Mouse (Mus musculus) embryo, embryonic 10.5 days (tissue): Measurements from ENCODE around the gene Fbxo34.
"Not testable (repeated sequence)": the region's sequence is repeated elsewhere in the genome, so short reads cannot be mapped to it uniquely, and the experiment has no call there.

Source experiments
- DNase-seq: peaks from one replicate; pipeline ENCODE4 v3.0.0-alpha.2; 2015; ENCODE audit warnings: low spot score

The Fbxo34 gene

GRCm38 (mm10) chr14:47516755-47517154, 66.5 kb downstream of the Fbxo34 start:
- DNase-seq, result no peak

DNA sequence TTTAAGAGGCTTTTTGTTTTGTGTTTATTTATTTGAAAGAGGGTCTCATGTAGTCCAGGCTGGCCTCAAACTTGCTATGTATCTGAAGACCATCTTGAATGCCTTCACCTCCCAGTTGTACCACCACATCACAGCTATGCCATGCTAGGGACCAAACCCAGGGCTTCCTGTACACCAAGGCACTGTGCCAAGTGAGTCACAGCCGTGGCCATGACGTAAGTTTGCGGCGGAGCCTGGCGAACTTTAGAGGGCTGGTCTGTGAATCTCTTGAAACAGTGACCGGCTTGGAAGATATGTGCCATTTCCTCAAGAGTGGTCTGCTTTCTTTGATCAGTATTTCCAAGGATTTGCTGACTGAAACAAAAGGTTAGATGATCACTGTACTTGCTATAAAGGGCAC, 68.4 kb downstream of the Fbxo34 start:
- no peak for DNase-seq

GRCm38 (mm10) chr14:47520751-47521449, 70.7 kb downstream of the Fbxo34 start:
- no peak for DNase-seq

DNA sequence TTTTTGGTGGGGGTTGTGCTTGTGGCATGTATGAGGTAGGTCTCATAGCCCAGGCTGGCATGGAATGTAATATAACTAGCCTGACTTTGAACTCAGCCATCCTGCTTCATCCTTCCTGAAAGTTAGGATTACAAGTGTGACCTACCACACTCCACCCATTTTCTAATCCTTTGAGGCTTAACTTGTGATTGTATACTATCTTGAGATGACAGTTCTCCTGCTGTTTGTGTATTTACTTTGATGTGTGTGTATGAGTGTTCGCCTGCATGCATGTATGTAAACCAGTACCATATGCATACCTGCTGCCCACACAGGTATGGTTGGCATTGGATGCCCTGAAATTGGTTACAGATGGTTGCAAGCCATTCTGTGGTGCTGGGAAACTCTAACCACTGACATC, 71.4 kb downstream of the Fbxo34 start:
- DNase-seq, result no peak

- DNase-seq, result no peak
Measured at GRCm38 (mm10) chr14:47522301-47522700, 72.1 kb downstream of the Fbxo34 start.

DNA sequence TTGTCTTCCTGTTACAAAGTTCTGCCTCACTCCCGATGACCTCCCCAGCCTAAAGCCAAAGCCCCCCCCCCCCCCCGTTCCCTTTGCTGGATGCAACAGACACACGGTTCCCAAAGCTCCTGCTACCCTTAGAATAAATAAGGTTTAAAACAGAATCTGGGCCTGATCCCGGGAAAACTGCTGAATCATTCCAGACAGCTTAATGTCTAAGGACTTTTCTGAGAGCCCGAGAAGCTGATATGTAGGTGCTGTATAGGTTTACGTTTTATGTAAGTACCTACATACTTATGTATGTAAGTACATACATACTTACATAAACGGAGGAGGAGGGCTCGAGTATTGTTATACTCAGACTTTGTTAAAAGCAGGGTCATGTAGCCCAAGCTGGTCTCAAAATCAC, 75.2 kb downstream of the Fbxo34 start:
- no peak for DNase-seq

DNA sequence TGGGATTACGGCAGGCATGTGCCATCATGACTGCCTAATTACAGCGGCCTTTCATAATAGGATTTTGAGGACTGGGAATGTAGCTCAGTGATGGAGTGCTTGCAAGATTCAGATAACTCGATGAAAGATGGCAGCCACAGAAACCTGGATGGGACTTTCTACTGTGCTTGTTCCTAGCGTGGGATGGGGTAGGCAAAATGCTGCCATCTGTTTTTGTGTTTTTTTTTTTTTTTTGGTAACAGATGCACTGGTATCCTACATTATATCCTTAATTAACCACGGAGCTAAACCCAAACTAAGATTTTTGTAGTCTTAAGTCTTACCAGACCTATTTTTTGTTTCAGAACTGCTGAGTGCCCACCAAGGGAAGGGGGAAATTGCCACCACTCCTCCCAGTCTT, 75.6 kb downstream of the Fbxo34 start:
- no peak for DNase-seq

DNA sequence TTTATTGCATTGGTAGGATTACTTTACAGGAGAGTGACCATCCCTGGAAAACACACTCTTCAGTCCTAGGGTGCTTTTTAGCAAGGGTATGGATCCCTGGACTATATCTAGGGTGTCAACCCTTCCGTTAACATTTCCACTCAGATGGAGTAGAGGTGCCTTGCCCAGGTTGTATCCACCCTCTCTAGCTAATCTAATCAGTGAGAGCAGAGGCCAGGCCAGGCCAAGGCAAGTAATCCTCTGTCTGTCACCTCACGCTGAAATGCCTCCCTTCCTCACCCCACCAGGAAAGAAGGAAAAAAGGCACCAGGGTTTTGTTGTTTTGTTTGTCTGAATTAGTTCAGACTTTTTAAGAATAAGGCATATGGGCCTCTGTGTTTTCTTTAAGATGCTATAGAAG, 77.6 kb downstream of the Fbxo34 start:
- no peak for DNase-seq

DNA sequence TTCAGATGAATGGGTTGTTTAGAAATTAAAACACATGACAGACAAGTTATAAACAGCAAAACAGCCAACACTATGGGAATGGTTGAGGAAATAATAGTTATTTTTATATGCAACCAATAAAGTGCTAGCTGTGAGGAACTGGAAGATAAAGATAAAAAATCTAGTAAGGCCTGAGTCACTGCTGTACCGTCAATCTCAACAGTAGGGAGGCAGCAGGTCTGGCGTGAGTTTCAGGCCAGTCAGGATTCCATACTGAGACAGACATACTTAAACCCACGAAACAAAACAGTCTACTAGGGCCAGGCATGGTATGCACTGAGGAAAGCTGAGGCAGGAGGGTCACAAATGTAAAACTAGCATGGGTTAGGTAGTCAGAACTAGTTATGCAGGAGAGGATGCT, 78.1 kb downstream of the Fbxo34 start:
- DNase-seq, result no peak

GRCm38 (mm10) chr14:47529019-47529418, 78.8 kb downstream of the Fbxo34 start:
- peak; percentile 85 for DNase-seq

- not testable (repeated sequence) for DNase-seq
Measured at GRCm38 (mm10) chr14:47529592-47529991, 79.4 kb downstream of the Fbxo34 start.

DNA sequence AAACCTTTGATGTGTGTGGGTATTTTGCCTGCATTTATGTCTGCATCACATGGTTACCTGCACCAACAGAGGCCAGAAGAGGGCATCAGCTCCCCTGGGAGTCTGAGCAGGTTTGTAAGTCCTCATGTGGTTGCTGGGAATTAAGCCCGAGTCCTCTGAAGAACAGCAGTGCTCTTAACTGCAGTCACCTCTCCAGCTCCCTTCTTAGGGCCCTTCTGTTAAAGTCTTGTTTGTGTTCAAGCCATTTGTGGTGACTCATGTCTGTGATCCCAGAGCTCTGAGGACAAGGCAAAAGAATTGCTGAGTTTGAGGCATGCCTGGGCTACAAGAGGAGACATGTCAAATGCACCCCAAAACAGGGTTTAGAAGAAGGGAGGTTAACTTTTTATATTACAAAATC, 82.3 kb downstream of the Fbxo34 start:
- DNase-seq, result no peak

- DNase-seq, result peak; percentile 83
Measured at GRCm38 (mm10) chr14:47533365-47534175, 83.3 kb downstream of the Fbxo34 start.

DNA sequence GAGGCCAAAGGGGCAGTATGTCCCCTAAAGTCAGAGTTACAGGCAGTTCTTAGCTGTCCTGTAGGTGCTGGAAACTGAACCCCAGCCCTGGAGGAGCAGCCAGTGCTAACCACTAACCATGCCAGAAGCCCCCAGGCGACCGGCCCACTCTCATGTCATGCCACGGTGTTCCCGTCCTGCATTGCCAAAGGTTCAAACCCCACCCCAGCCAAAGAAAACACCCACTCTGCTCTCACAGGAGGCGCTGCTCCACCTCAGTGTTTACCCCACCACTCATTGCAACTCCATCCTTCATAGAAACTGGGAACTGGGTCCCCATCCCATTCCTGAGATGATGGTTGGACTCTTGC, 83.9 kb downstream of the Fbxo34 start:
- DNase-seq, result no peak

DNA sequence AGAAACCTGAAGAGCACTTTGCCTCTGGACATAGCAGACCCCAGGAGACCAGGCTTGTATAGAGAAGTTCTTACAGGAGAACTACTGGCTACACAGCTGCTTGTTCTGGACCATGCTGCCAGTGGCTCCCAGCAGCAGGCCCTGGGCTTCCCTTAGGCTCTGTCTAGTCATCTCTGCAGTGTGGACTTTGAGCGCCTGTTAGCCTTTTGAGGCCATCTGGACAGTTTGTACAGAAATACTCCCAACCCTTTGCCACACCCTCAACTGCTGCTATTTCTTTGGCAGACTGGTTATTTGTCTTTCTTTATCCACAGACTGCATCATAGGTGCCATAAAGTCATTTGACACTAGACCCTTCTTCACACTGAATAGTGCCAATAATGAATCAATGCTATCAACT, 84.9 kb downstream of the Fbxo34 start:
- no peak for DNase-seq

GRCm38 (mm10) chr14:47541325-47541948, 91.2 kb downstream of the Fbxo34 start:
- no peak for DNase-seq

DNA sequence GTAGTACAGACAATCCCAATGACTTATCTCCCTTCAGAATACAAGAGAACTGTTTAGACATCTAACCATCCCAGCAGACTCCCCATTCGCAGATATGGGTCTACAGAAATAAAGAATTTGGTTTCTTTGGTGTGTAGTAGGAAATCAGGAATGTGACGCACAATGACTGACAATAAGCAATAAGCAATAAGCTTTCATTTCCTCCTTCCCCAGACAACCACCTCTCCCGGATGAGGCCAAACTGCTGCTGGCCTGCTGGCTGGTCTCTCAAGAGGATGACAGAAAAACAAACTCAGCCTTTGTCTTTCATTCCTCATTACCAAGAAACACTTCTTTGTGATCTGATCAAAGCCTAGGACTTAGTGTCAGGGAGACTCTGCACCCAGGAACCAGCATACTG, 92.1 kb downstream of the Fbxo34 start:
- no peak for DNase-seq

DNA sequence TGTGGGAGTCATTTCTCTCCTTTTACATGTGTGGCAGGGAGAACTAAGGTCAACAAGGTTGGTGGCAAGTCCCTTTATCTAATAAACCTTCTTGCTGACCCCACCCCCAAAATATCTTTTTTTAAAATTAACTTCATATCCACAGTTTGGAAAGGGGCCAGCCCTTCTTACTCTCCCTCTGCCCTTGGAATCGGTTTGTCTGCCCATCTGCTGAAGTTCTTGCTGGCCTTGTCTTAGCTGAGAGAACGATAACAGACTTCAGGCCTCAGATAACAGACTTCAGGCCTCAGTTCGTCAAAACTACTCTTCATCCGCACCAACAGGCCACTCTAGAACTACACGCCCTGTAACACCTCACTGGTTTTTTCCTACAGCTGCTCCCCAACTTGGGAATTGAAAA, 94.1 kb downstream of the Fbxo34 start:
- no peak for DNase-seq

DNA sequence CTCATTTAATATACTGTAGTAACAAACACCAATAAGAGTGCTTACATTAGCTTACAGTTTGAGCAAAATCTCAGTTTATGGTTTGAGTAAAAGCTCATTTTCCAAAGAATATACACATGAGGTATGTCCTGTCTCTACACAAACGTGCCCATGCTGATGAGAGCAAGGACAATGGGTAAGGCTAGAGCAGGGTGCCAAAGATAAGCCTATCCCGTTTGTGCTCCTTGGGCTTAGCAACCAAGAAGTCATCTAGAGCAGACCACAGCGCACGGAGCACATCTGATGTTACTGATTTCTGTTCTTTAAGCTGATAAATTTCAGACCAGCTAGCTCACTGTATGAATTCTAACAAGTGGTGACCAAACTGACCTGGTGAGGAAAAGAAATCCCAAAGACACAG, 94.7 kb downstream of the Fbxo34 start:
- no peak for DNase-seq

DNA sequence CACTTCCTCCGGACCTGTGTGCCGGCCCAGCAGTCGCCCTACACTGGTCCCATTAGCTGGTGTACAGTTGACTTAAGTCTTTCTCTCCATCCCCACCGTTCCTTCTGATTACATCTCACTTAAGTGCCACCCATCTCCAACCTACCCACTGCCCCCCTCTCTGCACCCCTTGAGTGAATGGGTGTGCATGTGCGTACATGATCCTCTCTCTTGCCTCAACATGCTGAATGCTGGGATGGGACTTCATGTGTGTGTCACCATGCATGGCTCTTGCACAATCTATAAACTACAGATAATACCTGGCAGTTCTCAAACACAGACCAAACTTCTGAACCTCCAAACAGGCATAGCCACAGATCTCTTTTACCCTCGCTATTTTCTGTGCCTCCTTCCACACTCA, 101.4 kb downstream of the Fbxo34 start:
- no peak for DNase-seq

DNA sequence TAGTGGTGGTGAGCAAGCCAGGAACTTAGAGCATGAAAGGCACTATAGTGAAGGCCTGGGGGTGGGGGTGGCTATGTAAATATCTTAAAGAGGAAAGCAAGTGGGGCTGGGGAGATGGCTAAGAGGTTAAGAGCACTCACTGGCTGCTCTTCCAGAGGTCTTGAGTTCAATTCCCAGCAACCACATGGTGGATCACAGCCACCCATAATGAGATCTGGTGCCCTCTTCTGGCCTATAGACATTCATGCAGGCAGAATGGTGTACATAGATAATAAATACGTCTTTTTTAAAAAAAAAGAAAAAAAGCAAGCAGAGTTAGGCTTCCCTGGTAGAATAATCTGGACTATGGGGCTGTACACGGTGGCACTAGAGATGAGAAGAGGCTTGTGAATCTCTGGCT, 103.2 kb downstream of the Fbxo34 start:
- no peak for DNase-seq

GRCm38 (mm10) chr14:47554236-47554635, 104.0 kb downstream of the Fbxo34 start:
- no peak for DNase-seq

DNA sequence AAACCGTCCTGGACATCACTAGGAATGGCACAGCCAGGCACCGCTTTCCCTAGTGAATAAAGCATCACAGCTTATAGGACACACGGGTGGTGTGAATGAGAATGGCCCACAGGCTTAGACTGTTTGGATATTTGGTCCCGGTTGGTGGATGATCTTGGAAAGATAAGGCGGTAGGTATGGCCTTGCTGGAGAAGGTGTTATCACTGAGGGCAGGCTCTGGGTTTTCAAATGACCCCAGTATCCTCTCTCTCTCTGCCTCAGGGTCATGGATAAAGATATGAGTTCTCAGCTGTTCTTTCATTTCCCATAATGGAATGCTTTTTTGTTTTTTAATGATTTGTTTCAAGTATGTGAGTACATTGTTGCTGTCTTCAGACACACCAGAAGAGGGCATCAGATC, 105.0 kb downstream of the Fbxo34 start:
- no peak for DNase-seq
